Mouse (Mus musculus) mouse embryonic stem cell (cell line): Measurements from ENCODE around the gene Fgf14.
"Not testable (repeated sequence)": the region's sequence is repeated elsewhere in the genome, so short reads cannot be mapped to it uniquely, and the experiment has no call there.

Experiments
- in situ Hi-C, 2 experiments: fragments of 300-500 bp; cut with MboI; formaldehyde crosslinking; loops; 1 replicate in 1 of 2; 3 replicates in 1 of 2; pipeline ENCODE4 v1.14.3; 2019 to 2020; ENCODE audit warnings: low sequenced_read_pairs in 2 of 2, low pct_unique_long_range_greater_than_20kb in 1 of 2, mixed read lengths in 1 of 2; ENCODE audit not compliant: unreplicated experiment in 1 of 2

Fgf14 gene

GRCm38 (mm10) chr14:124512009-124512408, 164.9 kb downstream of the Fgf14 start:
- in situ Hi-C loops = no loop called here

DNA sequence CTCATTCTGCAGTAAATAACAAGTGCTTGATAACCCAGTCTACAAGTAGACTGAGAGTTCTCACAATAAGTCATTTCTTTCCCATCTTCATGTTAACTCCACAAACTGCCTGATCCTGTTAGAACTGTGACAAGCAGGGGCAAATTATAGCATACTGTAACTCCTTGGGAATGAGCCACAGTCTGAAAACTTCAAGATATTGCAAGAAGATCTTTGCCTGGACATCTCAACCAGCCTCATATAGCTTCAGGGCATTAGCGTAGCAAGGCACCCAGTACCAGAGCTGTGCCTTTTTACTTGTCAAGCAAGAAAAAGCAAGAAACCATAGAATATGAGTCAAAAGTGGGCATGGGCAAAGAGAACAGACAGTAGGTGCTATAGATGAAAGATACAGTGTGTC, 188.0 kb downstream of the Fgf14 start:
- in situ Hi-C loops = no loop called here

DNA sequence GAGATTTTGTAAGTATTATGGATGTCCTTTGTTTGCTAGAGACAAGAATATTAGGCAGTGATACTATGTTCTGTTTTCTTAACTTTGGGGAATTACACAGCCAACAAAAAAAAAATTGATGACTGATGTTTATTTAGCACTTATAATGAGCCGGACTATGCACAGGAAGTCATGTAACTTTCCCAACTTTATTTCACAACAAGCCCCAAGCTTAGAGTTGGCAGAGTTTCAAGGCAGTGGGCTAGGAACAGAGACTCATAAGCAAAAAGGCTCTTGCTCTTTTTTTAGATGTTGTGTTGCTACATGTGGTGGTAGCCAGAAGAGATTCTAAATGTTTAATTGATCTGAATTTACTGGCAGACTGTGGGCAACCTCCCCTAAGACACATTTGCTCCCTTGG, 191.7 kb downstream of the Fgf14 start:
- in situ Hi-C loops = no loop called here

- in situ Hi-C loops = no loop called here
Measured at GRCm38 (mm10) chr14:124474066-124474667, 202.8 kb downstream of the Fgf14 start.

DNA sequence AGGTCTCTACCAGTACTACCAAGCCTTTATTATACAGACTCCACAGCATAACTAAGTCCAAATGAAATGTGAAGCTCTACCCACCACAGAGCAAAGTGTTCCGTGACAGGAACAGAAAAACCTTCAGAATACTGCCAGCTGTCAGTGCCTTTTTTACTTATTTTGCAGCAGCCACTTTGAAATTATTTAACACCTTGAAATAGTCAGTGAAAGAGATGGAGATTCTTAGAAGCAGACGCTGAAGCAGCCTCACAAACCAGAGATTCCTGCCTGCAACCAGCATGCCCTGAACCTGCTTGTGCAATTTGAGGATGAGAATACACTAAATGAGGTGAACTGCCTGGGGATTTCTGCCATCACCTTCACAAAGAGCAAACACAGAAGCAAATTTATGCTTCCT, 206.0 kb downstream of the Fgf14 start:
- in situ Hi-C loops = no loop called here

DNA sequence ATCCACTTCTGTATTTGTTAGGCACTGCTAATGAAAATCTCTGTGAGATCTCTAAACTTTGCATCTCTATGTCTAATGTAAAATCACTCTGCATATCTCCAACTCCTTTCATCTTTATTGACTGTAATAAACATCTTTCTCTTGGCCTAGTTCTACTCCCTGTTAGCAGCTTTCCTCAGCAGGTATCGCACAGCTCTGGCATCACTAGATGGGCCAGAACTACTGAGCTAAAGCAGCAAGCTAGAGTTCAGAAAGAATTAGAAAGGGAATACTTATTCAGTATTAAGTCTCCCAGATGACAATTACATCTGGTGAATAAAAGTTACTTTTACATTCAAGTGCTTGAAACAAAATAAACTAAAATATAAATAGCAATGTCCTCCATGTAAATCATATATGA, 221.8 kb downstream of the Fgf14 start:
- in situ Hi-C loops = no loop called here

DNA sequence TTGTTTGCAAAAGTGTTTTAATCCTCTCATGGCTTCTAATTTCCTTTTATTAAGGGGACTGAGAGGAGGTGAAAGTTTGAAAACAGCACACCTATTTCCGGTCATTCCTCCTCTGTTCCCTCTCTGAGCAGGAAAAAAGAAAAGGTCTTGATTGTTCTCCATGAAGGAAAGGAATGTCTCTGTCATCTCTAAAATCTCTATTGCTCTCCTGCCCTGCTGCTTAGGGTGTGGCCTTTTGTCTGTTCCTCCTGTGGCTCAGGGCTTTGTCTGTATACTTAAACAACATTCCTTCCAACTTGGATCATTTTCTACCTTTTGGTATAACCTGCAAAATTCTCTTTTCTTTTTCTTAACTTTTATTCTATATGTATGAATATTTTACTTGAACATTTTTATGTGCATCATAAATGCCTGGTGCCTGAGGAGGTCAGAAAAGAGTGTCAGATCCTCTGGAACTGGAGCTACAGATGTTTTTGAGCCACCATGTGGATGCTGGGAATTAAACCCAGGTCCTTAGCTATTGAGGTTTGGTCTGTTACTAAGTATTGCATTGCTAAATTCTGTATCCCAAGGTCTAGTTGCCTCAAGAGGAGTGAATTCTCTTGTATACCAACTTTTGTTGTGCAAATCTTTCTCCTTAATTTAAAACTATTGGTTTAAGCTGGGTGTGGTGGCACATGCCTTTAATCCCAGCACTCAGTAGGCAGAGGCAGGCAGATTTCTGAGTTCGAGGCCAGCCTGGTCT, 230.7 kb downstream of the Fgf14 start:
- in situ Hi-C loops = no loop called here

- in situ Hi-C loops = no loop called here
Measured at GRCm38 (mm10) chr14:124444831-124445230, 232.1 kb downstream of the Fgf14 start.

DNA sequence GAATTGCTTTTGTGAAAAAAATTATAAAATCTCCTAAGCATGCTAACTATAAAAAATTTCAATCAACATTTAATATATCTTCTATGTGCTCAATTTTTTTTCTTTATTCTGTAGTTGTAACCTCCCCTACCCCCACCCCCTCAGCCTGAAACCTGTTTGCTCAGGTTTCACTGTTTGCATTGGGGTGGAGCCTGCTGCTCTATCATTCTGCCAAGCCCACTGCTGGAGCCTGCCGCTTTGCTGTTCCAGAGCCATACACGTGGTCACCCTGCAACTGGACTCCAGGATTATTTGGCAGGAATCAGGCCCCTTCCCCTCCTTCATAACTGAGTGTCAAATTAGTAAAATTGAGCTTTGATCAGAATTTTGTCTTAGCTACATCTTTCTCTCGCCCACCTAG, 237.6 kb downstream of the Fgf14 start:
- in situ Hi-C loops = not testable (repeated sequence)

GRCm38 (mm10) chr14:124411890-124412289, 265.0 kb downstream of the Fgf14 start:
- in situ Hi-C loops = no loop called here

DNA sequence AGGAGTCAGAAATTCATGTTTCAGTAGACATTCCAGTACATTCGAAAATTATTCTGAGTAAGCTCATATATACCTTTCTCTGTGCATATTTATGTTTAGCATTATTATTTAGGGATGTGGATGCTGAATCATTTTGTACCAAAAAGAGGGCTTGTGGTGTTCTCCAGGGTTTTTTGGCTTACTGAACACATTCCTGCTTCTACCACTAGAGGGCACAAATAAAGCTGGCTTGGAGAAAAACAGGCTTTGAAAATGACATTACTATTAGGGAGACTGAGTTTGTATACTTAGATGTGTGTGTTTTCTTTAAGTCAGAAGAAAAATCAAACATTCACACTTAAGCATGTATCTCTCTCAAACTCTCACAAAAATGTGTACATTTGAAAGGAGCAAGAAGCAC, 266.0 kb downstream of the Fgf14 start:
- in situ Hi-C loops = no loop called here

- in situ Hi-C loops = no loop called here
Measured at GRCm38 (mm10) chr14:124328391-124328790, 348.5 kb downstream of the Fgf14 start.

- in situ Hi-C loops = no loop called here
Measured at GRCm38 (mm10) chr14:124319017-124319718, 357.8 kb downstream of the Fgf14 start.

GRCm38 (mm10) chr14:124315513-124315912, 361.4 kb downstream of the Fgf14 start:
- in situ Hi-C loops = no loop called here

GRCm38 (mm10) chr14:124287027-124287426, 389.9 kb downstream of the Fgf14 start:
- in situ Hi-C loops = no loop called here

DNA sequence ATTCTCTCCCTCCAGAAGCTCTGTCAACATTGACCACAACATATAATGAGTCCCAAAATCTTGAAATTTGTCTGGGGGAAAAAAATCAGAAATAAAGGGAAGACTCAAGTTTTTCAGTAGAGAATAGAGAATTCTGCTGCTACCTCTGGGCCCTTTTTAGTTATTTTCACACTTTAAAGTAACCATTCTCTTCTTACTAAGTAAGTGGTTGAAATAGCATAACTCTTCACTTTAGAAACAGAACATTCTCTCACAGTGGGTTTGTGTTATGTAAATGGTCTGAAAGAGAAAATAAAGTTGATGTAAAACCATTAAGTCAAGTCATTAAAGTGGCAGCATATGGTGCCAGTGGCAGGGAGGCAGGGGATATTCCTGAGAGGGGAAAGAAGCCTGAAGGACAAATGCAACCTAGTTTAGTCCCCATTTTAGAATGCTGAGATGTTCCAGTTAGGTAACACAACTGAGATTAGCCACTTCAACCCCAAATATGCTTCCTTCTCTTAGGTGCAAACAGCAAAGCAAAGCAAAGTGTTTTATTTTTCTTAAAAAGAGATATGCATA, 398.5 kb downstream of the Fgf14 start:
- in situ Hi-C loops = no loop called here

- in situ Hi-C loops = no loop called here
Measured at GRCm38 (mm10) chr14:124266977-124267376, 409.9 kb downstream of the Fgf14 start.

DNA sequence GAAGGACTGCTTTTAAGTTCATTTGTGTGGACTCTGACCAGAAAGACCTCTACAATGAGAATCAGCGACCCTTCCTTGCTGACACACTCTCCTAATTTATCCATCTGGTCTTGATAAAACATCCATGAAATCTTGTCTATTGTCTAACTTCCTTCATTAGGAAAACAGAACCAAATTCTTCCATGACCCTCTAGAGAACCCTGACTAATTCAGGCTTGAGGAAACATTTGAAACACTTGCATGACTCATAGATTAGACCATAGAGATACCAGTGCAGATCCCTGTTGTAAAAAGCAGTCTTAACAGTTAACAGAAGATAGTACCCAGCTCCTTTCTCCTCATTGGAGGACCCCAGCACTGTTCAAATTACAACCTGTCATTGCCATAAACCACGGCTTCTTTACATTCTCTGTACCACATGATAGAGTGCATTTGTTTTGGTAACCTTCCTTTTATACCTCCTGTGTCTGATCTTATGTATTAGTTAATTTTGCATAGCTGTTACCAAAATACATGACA, 412.3 kb downstream of the Fgf14 start:
- in situ Hi-C loops = no loop called here

GRCm38 (mm10) chr14:124263199-124263598, 413.7 kb downstream of the Fgf14 start:
- in situ Hi-C loops = no loop called here
